Mouse (Mus musculus) lung, adult 18-20 months (tissue): ENCODE measurements at regions not wholly inside any gene's neighbourhood (a gene's known extent, or its start where the extent isn't known, plus 50 kb on each side); places are given as distances from the start of the nearest gene placed in this dataset.

Experiments
- DNase-seq, 2 experiments: peaks; one replicate each; pipeline ENCODE4 v3.0.0; 2022; ENCODE audit warnings: mixed read lengths in 2 of 2

GRCm38 (mm10) chr1:157013669-157014048, 74.2 kb upstream of the Ralgps2 start:
- no peak for DNase-seq

GRCm38 (mm10) chr1:157012950-157013668, 73.7 kb upstream of the Ralgps2 start:
- no peak for DNase-seq

DNA sequence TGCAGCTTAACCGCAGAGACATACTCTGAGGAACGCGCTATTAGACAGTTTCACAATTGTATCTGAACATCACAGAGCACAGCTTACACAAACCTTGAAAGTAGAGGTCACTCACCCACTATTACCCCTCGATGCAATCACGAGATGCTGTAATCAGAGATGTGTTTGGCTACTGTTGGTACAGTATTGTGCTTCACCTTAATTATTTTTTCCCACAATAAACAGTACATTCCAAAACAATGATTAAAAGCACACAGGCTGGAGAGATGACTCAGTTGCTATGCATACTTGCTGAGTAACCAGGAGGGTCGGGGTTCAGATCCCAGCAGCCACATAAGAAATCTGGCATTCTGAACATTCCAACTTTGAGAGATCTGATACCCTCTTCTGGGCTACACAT, 71.8 kb upstream of the Ralgps2 start:
- DNase-seq: no peak

GRCm38 (mm10) chr1:157009427-157009826, 70.0 kb upstream of the Ralgps2 start:
- no peak for DNase-seq

DNA sequence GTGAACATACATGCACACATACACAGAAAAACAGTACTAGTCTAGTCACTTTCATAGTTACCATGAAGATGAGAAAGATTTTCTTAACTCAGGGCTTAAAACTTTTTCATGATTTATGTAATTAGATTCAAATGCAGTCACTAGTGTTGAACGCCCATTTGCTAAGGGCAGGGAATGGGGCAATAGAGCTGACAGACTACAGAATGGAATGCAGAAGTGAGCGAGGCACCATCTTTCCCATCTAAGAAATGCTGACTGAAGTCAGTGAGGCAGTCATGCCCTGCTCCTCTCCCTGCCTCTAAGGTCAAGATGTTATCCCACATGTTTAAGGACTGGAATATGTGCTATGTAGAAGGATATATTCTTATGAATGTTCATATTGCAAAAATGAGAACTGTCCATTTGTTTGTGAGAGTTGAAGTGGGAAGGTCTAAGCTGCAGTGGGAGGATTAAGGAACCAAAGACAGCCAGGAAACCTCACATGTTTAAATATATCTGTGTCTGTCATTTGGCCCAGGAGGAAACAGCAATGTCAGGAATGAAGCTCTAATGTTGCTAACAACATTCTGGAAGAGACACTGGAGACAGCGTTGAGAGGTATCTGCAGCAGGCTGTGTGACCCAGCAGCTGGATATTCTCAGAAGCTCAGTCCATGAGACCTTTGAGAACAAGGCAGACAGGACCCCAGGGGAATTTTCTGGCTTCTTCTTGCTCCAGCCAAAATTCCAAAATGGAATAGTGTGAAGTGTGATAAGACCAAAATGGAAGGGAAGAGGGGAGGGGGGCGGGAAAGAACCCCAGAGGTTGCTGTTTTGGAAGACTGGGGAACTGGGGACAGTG, 68.7 kb upstream of the Ralgps2 start:
- DNase-seq: peak in 1 of 2 experiments; percentile 45

- no peak for DNase-seq
These were observed 65.1 kb upstream of the Ralgps2 start for GRCm38 (mm10) chr1:157004312-157005074.

- DNase-seq: no peak
These were observed 63.6 kb upstream of the Ralgps2 start for GRCm38 (mm10) chr1:157003034-157003433.

DNA sequence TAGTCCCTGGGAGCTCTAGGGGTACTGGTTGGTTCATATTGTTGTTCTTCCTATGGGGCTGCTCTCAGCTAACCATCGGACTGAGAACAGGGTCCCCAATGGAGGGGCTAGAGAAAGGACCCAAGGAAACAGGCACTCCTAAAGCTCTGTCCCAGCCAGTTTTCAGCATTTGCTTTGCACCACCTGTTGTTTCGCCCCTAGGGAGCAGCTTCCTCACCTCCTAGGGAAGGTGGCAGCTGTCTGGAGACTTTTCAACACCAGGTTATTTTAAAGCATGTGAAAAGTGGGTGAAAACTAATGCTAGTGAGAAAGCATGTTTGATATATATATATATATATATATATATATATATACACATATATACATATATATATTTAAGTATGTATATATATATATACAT, 62.8 kb upstream of the Ralgps2 start:
- DNase-seq: no peak

- no peak for DNase-seq
These were observed 61.7 kb upstream of the Ralgps2 start for GRCm38 (mm10) chr1:157001008-157001660.

GRCm38 (mm10) chr1:156999947-157000346, 60.5 kb upstream of the Ralgps2 start:
- no peak for DNase-seq

DNA sequence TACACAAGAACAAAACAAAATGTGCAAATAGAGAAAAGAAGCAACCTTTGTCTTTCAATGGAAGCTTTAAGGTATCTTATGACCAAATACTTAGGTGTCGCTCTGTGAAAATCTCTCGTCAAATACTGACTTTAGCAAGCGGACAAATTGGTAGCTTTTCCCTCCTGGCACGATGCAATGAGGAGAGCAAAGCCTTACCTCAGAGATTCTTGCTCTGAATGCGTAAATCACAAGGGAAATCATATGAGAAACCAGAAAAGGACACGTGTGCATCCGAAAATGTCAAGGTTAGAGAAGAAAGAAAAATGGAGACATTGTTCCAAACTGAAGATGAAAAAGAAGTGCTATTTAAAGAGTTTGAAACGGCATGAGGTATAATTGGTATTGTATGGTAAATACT, 59.8 kb upstream of the Ralgps2 start:
- DNase-seq: no peak

GRCm38 (mm10) chr1:156997476-156998305, 58.3 kb upstream of the Ralgps2 start:
- peak in 1 of 2 experiments; percentile 33 for DNase-seq

DNA sequence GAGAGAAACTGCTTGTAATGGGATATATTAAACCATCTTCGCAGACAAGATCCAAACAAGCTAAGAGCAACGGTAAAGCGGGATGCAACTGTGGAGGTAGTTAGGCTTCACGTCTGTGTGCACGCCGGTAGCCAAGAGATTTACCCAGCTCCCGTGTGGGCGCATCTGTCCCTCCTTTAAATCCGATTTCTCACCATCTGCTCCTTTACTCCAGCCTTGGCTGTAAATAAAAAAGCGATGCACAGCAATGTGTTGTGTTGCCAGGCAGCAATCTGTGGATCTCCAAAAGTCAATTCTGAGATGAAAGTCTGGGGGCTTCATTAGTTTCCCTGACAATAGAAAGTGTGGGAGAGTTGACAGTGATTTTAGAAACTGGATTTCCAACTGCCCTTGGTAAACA, 57.6 kb upstream of the Ralgps2 start:
- no peak for DNase-seq

DNA sequence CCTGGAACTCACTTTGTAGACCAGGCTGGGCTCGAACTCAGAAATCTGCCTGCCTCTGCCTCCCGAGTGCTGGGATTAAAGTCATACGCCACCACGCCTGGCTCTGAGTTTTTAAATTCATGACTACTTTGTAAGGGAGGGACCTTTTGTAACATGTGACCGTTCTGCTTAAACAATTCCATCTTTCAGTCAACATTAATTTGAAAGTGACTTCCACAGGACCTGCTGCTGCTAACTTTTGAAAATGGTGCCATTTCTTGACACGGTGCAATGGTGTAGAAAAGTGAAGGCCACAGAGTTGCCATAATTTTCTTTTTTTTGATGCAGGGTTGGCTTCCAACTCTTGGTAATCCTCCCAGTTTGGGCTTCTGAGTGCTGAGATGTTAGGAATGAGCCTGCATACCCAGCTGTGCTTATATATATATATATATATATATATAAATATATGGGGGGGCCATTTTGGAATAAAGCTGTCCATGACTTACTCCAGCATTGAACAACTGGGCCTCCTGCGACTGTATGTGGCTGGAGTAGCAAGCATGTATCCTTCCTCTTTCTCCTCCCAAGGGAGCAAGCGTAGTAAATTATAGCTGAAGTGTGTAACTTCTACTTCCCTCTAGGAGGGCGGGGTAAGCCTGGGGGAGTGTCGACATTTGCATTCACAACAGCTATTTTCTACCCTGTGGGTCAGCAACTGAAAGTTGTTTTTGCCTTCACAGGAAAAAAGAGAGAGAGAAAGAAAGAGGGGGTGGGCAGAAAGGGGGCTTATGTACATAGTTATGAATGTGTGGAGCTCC, 56.9 kb upstream of the Ralgps2 start:
- DNase-seq: peak in 1 of 2 experiments; percentile 41

DNA sequence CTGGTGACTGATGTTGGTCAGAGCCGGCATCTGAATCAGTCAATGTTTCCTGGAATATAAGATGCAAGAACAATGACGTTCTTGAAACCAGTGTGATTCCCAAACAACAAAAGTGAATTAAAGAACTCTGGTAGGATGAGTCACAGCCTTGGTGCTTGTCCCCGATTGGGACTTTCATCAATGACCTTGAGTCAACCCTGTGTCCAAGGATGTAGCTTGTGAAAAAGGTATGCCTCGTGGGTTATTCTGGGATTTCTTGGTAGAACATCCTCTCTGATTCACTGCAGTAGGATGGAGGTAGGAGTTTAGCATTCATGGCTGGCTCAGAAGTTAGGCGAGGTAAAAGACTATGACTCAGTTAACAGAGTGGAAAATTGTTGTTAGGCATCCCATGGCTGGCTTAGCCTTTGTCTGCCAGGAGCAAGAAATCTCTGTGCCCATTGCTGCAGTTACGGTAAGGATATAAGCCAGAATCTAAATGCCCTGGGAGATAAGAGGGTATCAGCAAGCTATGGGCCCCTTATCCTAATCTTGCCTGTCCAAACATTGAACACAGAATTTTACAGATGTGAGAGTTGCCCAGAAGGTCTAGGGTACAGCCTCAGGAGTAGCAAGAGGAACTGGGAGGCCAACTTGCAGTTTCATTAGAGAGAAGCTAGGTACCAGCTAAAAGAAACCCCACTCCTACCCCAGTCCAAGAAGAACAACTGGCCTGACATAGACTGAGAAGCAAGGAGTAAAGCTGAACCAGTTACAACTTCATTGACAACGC, 55.9 kb upstream of the Ralgps2 start:
- no peak for DNase-seq

- DNase-seq: no peak
These were observed 55.2 kb upstream of the Ralgps2 start for GRCm38 (mm10) chr1:156994644-156995016.

DNA sequence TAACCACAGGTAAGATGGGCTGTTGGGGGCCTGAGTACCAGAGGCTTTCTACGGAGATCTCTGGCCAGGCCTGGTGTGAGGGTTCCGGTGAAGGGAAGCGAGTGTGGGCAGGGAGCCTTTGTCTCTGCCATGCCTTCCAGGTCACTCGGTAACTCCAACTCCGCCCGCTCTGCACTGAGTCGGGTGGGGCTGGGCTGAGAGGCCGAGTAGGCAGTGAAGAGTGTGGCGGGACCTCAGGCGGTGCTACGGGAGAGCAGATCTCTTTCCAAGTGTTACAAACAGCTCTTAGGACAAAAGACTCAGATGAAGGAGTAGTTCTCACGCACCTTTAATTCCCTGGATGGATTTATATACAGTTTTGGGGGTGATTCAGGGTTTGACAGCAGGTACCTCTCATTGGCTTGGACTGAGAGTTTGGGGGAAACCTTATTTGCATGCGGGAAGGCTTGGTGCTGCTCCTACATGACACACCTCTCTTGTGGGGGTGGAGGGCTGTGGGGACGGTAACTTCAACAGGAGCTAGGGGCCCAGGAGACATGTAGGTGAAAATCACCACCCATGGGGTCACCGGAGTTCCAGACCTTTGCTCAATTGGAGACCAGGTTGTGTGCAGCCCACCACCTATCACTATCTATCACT, 54.7 kb upstream of the Ralgps2 start:
- no peak for DNase-seq

DNA sequence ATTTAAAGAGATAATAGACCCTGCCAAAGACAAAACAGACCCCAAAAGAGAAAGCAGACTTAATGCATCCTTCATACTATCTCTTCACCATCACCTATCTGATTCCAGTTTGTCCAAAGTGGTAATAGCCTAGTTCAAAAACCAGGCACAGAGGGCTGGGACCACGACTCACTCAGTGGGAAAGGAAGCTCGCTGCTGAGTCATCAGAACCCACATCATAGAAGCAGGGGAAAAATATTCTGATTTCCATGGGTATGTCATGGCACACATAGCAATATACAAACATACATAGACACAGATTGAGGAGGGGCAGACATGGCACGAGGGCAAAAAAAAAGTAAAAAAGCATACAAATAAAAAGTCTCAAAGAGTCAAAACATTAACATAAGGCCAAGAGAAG, 53.7 kb upstream of the Ralgps2 start:
- no peak for DNase-seq

- DNase-seq: no peak
These were observed 53.1 kb upstream of the Ralgps2 start for GRCm38 (mm10) chr1:156992536-156992935.
